Mouse (Mus musculus): ENCODE measurements around the gene Pebp1.
"Not testable (repeated sequence)": the region's sequence is repeated elsewhere in the genome, so short reads cannot be mapped to it uniquely, and the experiment has no call there.

The Pebp1 gene

GRCm38 (mm10) chr5:117286831-117287822 lies at the start of gene Pebp1:
TSS of gene Pebp1 (minus strand) at chr5:117287625.
- peak; percentile 97 for DNase-seq

GRCm38 (mm10) chr5:117330457-117330856 lies 43.0 kb upstream of the Pebp1 start:
- DNase-seq, result peak; percentile 25

GRCm38 (mm10) chr5:117326408-117326807 lies 39.0 kb upstream of the Pebp1 start:
- DNase-seq, result no peak

GRCm38 (mm10) chr5:117323751-117324150 lies 36.3 kb upstream of the Pebp1 start:
- DNase-seq, result no peak

- DNase-seq, result peak; percentile 75
Observed at GRCm38 (mm10) chr5:117318741-117319629, 31.6 kb upstream of the Pebp1 start, which contains the start of gene Vsig10. TSS of gene Vsig10 (plus strand) at chr5:117319083.

- DNase-seq, result peak; percentile 30
Observed at GRCm38 (mm10) chr5:117314587-117315428, 27.4 kb upstream of the Pebp1 start.

GRCm38 (mm10) chr5:117313909-117314308 lies 26.5 kb upstream of the Pebp1 start:
- DNase-seq, result no peak

GRCm38 (mm10) chr5:117313420-117313819 lies 26.0 kb upstream of the Pebp1 start:
- DNase-seq, result peak; percentile 68

DNA sequence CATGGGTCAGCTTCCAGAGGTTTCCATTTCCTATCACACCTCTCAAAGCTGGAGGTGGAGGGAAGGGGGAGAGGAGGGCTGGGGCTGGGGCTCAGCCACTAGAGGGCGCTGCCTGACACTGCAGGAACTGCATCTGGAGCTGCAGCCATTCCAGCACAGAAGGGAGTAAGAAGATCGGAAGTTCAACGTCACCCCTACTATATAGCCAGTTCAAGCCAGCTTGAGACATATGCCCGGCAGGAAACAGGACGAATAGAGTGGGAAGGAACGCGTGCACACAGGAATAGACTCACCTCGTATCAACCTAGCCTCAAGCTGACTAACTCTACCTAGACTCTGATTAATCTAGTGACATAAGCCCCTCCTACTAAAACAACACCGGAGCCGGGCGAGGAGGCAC lies 20.3 kb upstream of the Pebp1 start:
- DNase-seq, result peak; percentile 89

- no peak for DNase-seq
Observed at GRCm38 (mm10) chr5:117306826-117307225, 19.4 kb upstream of the Pebp1 start.

DNA sequence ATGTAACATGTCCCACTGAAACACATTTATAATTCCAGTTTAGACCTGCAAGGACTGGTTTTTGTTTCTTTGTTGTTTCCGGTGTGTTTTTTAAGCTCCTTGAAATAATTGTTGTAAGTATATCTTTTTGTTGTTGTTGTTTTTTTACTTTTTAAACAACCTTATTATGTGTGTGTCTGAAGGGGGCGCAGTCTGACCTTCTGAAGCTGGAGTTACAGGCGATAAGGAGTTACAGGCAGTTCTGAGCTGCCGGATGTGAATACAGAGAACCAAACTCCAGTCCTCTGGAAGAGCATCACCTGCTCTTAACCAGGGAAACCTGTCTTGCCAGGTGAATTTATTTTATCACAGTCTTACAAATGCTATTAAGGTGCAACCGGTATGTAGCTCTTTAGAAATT lies 18.3 kb upstream of the Pebp1 start:
- no peak for DNase-seq

GRCm38 (mm10) chr5:117304947-117305346 lies 17.5 kb upstream of the Pebp1 start:
- DNase-seq, result peak; percentile 91

DNA sequence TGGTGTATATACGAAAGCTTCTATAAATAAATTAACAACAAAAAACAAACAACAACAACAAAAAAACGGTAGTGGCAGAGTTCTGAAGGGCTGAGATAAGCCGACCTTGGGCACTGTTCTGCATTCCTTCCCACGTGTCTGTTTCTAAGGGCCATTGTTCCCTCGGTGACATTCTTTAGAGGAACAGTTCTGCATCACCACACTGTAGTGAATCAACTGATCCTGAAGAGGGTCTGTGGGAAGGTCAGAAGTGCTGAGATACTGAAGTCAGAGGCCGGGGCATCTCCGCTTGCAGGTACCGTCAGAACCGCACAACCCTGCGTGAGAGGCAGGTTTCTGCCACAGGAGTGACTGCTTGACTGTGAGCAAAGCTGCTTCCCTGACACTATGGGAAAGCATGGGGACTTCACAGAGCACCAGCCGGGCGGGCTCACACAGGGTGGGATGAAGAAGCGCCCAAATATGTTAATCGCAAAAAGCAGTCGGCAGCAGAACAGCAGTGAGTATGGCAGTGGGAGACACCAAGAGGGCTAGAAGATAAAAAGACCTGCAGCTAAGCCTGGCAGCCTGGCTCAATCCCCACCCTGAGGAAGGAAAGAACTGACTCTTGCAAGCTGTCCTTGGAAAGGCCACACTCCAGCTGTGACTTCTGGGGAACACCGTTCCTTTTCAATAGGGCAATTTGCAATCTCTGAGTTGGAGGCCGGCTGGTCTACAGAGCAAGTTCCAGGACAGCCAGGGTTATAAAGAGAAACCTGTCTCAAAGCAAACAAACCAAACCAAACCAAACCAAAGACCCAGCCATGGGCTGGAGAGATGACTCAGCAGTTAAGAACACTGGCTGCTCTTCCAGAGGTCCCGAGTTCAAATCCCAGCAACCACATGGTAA lies 16.5 kb upstream of the Pebp1 start:
- DNase-seq, result no peak

DNA sequence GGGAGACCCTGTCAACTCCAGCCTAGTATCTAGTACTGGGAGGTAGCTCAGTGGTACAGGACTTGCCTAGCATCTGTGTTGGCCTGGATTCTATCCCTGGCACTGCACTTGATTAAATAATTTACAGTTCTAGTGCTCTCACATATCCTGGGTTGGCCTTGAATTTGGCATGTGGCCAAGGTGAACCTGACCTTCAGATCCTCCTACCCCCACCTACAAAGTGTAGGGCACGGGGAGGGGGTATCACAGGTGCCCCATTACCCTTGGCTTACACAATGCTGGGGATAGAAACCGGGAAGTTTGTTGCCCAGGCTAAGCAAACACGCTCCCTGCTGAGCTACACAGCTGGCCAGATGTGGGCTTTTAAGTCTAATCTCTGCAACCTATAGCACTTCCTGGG lies 15.5 kb upstream of the Pebp1 start:
- no peak for DNase-seq

GRCm38 (mm10) chr5:117295011-117295410 lies 7.6 kb upstream of the Pebp1 start:
- DNase-seq, result no peak

DNA sequence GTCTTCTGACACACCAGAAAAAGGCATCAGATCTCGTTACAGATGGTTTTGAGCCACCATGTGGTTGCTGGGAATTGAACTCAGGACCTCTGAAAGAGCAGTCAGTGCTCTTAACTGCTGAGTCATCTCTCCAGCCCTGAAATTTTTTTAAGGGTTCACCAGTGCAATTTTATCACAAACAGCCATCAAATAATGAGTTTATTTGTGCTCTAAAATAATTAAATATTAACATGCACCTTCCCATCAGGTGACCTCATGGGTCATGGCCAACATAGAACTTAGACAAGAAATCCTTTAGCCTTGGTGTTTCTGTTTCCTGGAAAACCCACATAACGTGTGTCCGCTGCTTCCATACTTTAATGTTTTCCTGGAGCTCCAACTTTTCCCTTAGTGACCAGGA lies 6.4 kb upstream of the Pebp1 start:
- not testable (repeated sequence) for DNase-seq

- no peak for DNase-seq
Observed at GRCm38 (mm10) chr5:117292547-117292946, 5.1 kb upstream of the Pebp1 start.

GRCm38 (mm10) chr5:117291312-117291711 lies 3.9 kb upstream of the Pebp1 start:
- DNase-seq, result no peak

DNA sequence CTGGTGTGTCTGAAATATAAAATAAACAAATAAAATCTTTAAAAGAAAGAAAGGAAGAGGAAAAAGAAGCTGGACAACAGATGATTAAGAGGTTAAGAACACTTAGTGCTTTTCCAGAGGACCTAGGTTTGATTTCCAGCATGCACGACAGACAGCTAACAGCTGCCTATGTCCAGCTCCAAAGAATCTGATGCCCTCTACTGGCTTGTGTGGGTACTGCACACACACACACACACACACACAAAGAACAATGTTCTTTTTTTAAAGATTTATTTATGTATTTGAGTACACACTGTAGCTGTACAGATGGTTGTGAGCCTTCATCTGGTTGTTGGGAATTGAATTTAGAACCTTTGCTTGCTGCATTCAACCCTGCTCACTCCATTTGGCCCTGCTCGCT lies 2.7 kb upstream of the Pebp1 start:
- no peak for DNase-seq

DNA sequence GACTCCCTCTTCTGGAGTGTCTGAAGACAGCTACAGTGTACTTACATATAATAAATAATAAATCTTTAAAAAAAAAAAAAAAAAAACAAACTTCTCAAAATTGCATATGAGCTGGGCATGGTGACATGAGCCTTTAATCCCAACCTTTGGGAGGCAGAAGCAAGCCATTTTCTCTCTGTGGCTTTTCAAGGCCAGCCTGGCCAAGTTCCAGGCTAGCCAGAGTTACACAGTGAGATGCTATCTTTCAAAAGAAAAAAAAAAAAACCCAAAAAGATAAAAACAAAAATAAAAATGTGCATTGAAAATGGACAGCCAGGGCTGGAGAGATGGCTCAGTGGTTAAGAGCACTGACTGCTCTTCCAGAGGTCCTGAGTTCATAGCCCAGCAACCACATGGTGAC lies 2.2 kb upstream of the Pebp1 start:
- no peak for DNase-seq

- DNase-seq, result no peak
Observed at GRCm38 (mm10) chr5:117286286-117286685, 1.1 kb downstream of the Pebp1 start.

All from lung, postnatal 14 days (tissue).